Mouse (Mus musculus): ENCODE data around the gene Rasgrp2. TPM values are rescaled to one million over a fixed set of nuclear protein-coding genes. Genes with fewer than 3 reads are reported as not detected.

Gene Rasgrp2
- total RNA-seq, 4 experiments from 2014 or later, result 7.4 to 19.6 (median 11.1) TPM

- peak in 1 of 2 experiments; percentile 60 for DNase-seq (ENCODE audit: low spot score in 2 of 2)
Measured at GRCm38 (mm10) chr19:6382323-6382924, 16.7 kb upstream of the Rasgrp2 start.

GRCm38 (mm10) chr19:6383470-6383869 is 15.7 kb upstream of the Rasgrp2 start:
- peak; percentile 44 to 72 for DNase-seq (ENCODE audit: low spot score in 2 of 2)

- DNase-seq (ENCODE audit: low spot score in 2 of 2), result peak; percentile 89 to 93
Measured at GRCm38 (mm10) chr19:6384128-6384527, 15.0 kb upstream of the Rasgrp2 start, which contains the start of gene Pygm. Gene Pygm, plus strand, starts transcription at chr19:6384399.

GRCm38 (mm10) chr19:6384954-6385353 is 14.2 kb upstream of the Rasgrp2 start:
- peak; percentile 73 to 83 for DNase-seq (ENCODE audit: low spot score in 2 of 2)

- DNase-seq (ENCODE audit: low spot score in 2 of 2), result no peak
Measured at GRCm38 (mm10) chr19:6385419-6385818, 13.7 kb upstream of the Rasgrp2 start.

GRCm38 (mm10) chr19:6385821-6386220 is 13.3 kb upstream of the Rasgrp2 start:
- DNase-seq (ENCODE audit: low spot score in 2 of 2), result no peak

GRCm38 (mm10) chr19:6386234-6386633 is 12.9 kb upstream of the Rasgrp2 start:
- no peak for DNase-seq (ENCODE audit: low spot score in 2 of 2)

- peak; percentile 52 to 79 for DNase-seq (ENCODE audit: low spot score in 2 of 2)
Measured at GRCm38 (mm10) chr19:6388006-6388405, 11.1 kb upstream of the Rasgrp2 start.

GRCm38 (mm10) chr19:6389803-6390202 is 9.3 kb upstream of the Rasgrp2 start:
- DNase-seq (ENCODE audit: low spot score in 2 of 2), result no peak

- no peak for DNase-seq (ENCODE audit: low spot score in 2 of 2)
Measured at GRCm38 (mm10) chr19:6390251-6390650, 8.9 kb upstream of the Rasgrp2 start.

GRCm38 (mm10) chr19:6392743-6393393 is 6.3 kb upstream of the Rasgrp2 start:
- DNase-seq (ENCODE audit: low spot score in 2 of 2), result peak in 1 of 2 experiments; percentile 36

GRCm38 (mm10) chr19:6393637-6394036 is 5.5 kb upstream of the Rasgrp2 start:
- no peak for DNase-seq (ENCODE audit: low spot score in 2 of 2)

- DNase-seq (ENCODE audit: low spot score in 2 of 2), result no peak
Measured at GRCm38 (mm10) chr19:6396237-6396636, 2.9 kb upstream of the Rasgrp2 start.

- peak in 1 of 2 experiments; percentile 23 for DNase-seq (ENCODE audit: low spot score in 2 of 2)
Measured at GRCm38 (mm10) chr19:6397582-6398249, 1.4 kb upstream of the Rasgrp2 start.

- DNase-seq (ENCODE audit: low spot score in 2 of 2), result peak; percentile 58 to 75
Measured at GRCm38 (mm10) chr19:6398447-6399284, 474 bp upstream of the Rasgrp2 start.

- DNase-seq (ENCODE audit: low spot score in 2 of 2), result no peak
Measured at GRCm38 (mm10) chr19:6400096-6401086, 1.3 kb downstream of the Rasgrp2 start.

GRCm38 (mm10) chr19:6401131-6401815 is 2.1 kb downstream of the Rasgrp2 start:
- DNase-seq (ENCODE audit: low spot score in 2 of 2), result peak; percentile 79 to 80

- DNase-seq (ENCODE audit: low spot score in 2 of 2), result no peak
Measured at GRCm38 (mm10) chr19:6401951-6402350, 2.8 kb downstream of the Rasgrp2 start.

GRCm38 (mm10) chr19:6403869-6404268 is 4.7 kb downstream of the Rasgrp2 start:
- no peak for DNase-seq (ENCODE audit: low spot score in 2 of 2)

GRCm38 (mm10) chr19:6405433-6405832 is 6.3 kb downstream of the Rasgrp2 start:
- no peak for DNase-seq (ENCODE audit: low spot score in 2 of 2)

All from gastrocnemius, adult 8-10 months (tissue).